Mouse (Mus musculus) stomach, postnatal 0 days (tissue): ENCODE measurements around the gene Josd1.

Source experiments
- CTCF ChIP-seq: IDR thresholded peaks from 2 replicates; pipeline ENCODE4 v1.5.1; 2016; ENCODE audit warnings: antibody characterized with exemption, low read depth, mild to moderate bottlenecking, moderate library complexity
- EP300 ChIP-seq: optimal IDR thresholded peaks from 2 replicates; pipeline ENCODE3; 2016; ENCODE audit warnings: antibody characterized with exemption

GRCm38 (mm10) chr15:79645483-79645882, 42.2 kb downstream of the Josd1 start:
- TF ChIP-seq CTCF (no peak), EP300 (no peak)
